Mouse (Mus musculus) brain, embryonic 14.5 days (tissue): ENCODE results near the gene Rhag.

ENCODE experiments used
- CTCF ChIP-seq: fragments of 200-500 bp; IDR thresholded peaks from 2 replicates; pipeline ENCODE4 v1.5.1; 2012; ENCODE audit warnings: inconsistent platforms, mild to moderate bottlenecking, moderate library complexity, borderline replicate concordance; ENCODE audit not compliant: insufficient read depth, insufficient read length; ENCODE audit errors: extremely low read depth
- POLR2A ChIP-seq: fragments of 200-500 bp; IDR thresholded peaks from 2 replicates; pipeline ENCODE4 v1.6.1; 2012; ENCODE audit warnings: mild to moderate bottlenecking, inconsistent platforms, borderline replicate concordance; ENCODE audit not compliant: poor library complexity, insufficient read depth, insufficient read length, severe bottlenecking; ENCODE audit errors: extremely low read depth

- no peak for TF ChIP-seq CTCF
- TF ChIP-seq POLR2A = no peak
Observed at GRCm38 (mm10) chr17:40812259-40812658, 1.3 kb downstream of the Rhag start.
